Mouse (Mus musculus): ENCODE measurements around the gene Hist1h2be. TPM values are rescaled to one million over a fixed set of nuclear protein-coding genes. Genes with fewer than 3 reads are reported as not detected.
"Not testable (repeated sequence)": the region's sequence is repeated elsewhere in the genome, so short reads cannot be mapped to it uniquely, and the experiment has no call there.

The Hist1h2be gene
- polyA plus RNA-seq, 1 experiment, result 2.8 TPM

GRCm38 (mm10) chr13:23554393-23554792 lies 66.5 kb downstream of the Hist1h2be start:
- Histone ChIP-seq H3K27ac (ENCODE audit: insufficient read depth, low read length) (peak overlapping the region; percentile 81; the same call in 1 of the 2 replicates), H3K27me3 (ENCODE audit: control insufficient read depth, insufficient read depth, low read length) (no peaks in the 10 kb centered on the region), H3K36me3 (ENCODE audit: control insufficient read depth, insufficient read depth, low read length) (no peaks in the 10 kb centered on the region), H3K4me3 (ENCODE audit: extremely low read depth, insufficient read depth, insufficient read length) (peak overlapping the region; percentile 62; the same call in 1 of the 2 replicates), H3K4me1 (ENCODE audit: control insufficient read depth, insufficient read depth, insufficient read length) (peaks cover 4% of the 10 kb centered on the region)
- DNase-seq (ENCODE audit: low read depth in 1 of 2, low spot score in 2 of 2), result no peak
- TF ChIP-seq POLR2A (IDR thresholded peaks at IDR 0.05; ENCODE audit: low read depth, low read length) (no peak), CTCF (IDR thresholded peaks at IDR 0.05; ENCODE audit: extremely low read depth, insufficient read depth, insufficient read length, insufficient replicate concordance) (no peak)
- WGBS, result 27% methylated on average over 9 of the region's 9 CpGs

GRCm38 (mm10) chr13:23552962-23553361 lies 68.0 kb downstream of the Hist1h2be start, which contains the start of gene Hist1h1d:
TSS of gene Hist1h1d (plus strand) at chr13:23553262.
- no peak for DNase-seq (ENCODE audit: low read depth in 1 of 2, low spot score in 2 of 2)
- no peaks in the 10 kb centered on the region for H3K27me3 ChIP-seq (ENCODE audit: control insufficient read depth, insufficient read depth, low read length)
- H3K36me3 ChIP-seq (ENCODE audit: control insufficient read depth, insufficient read depth, low read length), result no peaks in the 10 kb centered on the region
- H3K27ac ChIP-seq (ENCODE audit: insufficient read depth, low read length), result no peak within 1 kb of the TSS
- H3K4me1 ChIP-seq (ENCODE audit: control insufficient read depth, insufficient read depth, insufficient read length), result peaks cover 4% of the 10 kb centered on the region
- TF ChIP-seq POLR2A (IDR thresholded peaks at IDR 0.05; ENCODE audit: low read depth, low read length), result no peak
- TF ChIP-seq CTCF (IDR thresholded peaks at IDR 0.05; ENCODE audit: extremely low read depth, insufficient read depth, insufficient read length, insufficient replicate concordance), result no peak
- no peak within 1 kb of the TSS for H3K4me3 ChIP-seq (ENCODE audit: extremely low read depth, insufficient read depth, insufficient read length)

- H3K4me3 ChIP-seq (ENCODE audit: extremely low read depth, insufficient read depth, insufficient read length), result no peak overlapping the region
Measured at GRCm38 (mm10) chr13:23551931-23552914, 68.7 kb downstream of the Hist1h2be start.

GRCm38 (mm10) chr13:23551146-23551834 lies 69.6 kb downstream of the Hist1h2be start, which contains the start of gene Hist1h4f:
TSS of gene Hist1h4f (minus strand) at chr13:23551648.
- not testable (repeated sequence) for H3K27me3 ChIP-seq (ENCODE audit: control insufficient read depth, insufficient read depth, low read length); H3K4me1 ChIP-seq (ENCODE audit: control insufficient read depth, insufficient read depth, insufficient read length); H3K36me3 ChIP-seq (ENCODE audit: control insufficient read depth, insufficient read depth, low read length)
- peak; percentile 61 to 74 for DNase-seq (ENCODE audit: low read depth in 1 of 2, low spot score in 2 of 2)
- Histone ChIP-seq H3K27ac (ENCODE audit: insufficient read depth, low read length) (peak within 1 kb of the TSS; percentile 84), H3K4me3 (ENCODE audit: extremely low read depth, insufficient read depth, insufficient read length) (peak within 1 kb of the TSS; percentile 49)
- TF ChIP-seq CTCF (IDR thresholded peaks at IDR 0.05; ENCODE audit: extremely low read depth, insufficient read depth, insufficient read length, insufficient replicate concordance) (0 out of 2 replicates have a peak, but pooled peaks have one; percentile 5), POLR2A (IDR thresholded peaks at IDR 0.05; ENCODE audit: low read depth, low read length) (peak; percentile 54)
- WGBS, result under 1% methylated on average over 47 of the region's 47 CpGs

More at GRCm38 (mm10) chr13:23551931-23552914, 68.7 kb downstream of the Hist1h2be start:
- TF ChIP-seq CTCF (IDR thresholded peaks at IDR 0.05; ENCODE audit: extremely low read depth, insufficient read depth, insufficient read length, insufficient replicate concordance) (no peak), POLR2A (IDR thresholded peaks at IDR 0.05; ENCODE audit: low read depth, low read length) (no peak)
- DNase-seq (ENCODE audit: low read depth in 1 of 2, low spot score in 2 of 2), result no peak
- Histone ChIP-seq H3K27ac (ENCODE audit: insufficient read depth, low read length) (peak overlapping the region; percentile 84; the same call in 1 of the 2 replicates), H3K4me1 (ENCODE audit: control insufficient read depth, insufficient read depth, insufficient read length) (peaks cover 4% of the 10 kb centered on the region), H3K36me3 (ENCODE audit: control insufficient read depth, insufficient read depth, low read length) (no peaks in the 10 kb centered on the region), H3K27me3 (ENCODE audit: control insufficient read depth, insufficient read depth, low read length) (no peaks in the 10 kb centered on the region)
- WGBS, result 45% methylated on average over 8 of the region's 8 CpGs

- no peaks in the 10 kb centered on the region for H3K27me3 ChIP-seq (ENCODE audit: control insufficient read depth, insufficient read depth, low read length)
- H3K4me1 ChIP-seq (ENCODE audit: control insufficient read depth, insufficient read depth, insufficient read length), result peaks cover 4% of the 10 kb centered on the region
- H3K4me3 ChIP-seq (ENCODE audit: extremely low read depth, insufficient read depth, insufficient read length), result peak overlapping the region; percentile 49; the same call in 1 of the 2 replicates
- TF ChIP-seq CTCF (IDR thresholded peaks at IDR 0.05; ENCODE audit: extremely low read depth, insufficient read depth, insufficient read length, insufficient replicate concordance) (no peak), POLR2A (IDR thresholded peaks at IDR 0.05; ENCODE audit: low read depth, low read length) (no peak)
- WGBS, result 9% methylated on average over 3 of the region's 3 CpGs
- H3K27ac ChIP-seq (ENCODE audit: insufficient read depth, low read length), result peak overlapping the region; percentile 22; the same call in 1 of the 2 replicates
- H3K36me3 ChIP-seq (ENCODE audit: control insufficient read depth, insufficient read depth, low read length), result no peaks in the 10 kb centered on the region
- no peak for DNase-seq (ENCODE audit: low read depth in 1 of 2, low spot score in 2 of 2)
Measured at GRCm38 (mm10) chr13:23550761-23551145, 70.2 kb downstream of the Hist1h2be start.

- Histone ChIP-seq H3K36me3 (ENCODE audit: control insufficient read depth, insufficient read depth, low read length) (no peaks in the 10 kb centered on the region), H3K4me1 (ENCODE audit: control insufficient read depth, insufficient read depth, insufficient read length) (peaks cover 4% of the 10 kb centered on the region), H3K27me3 (ENCODE audit: control insufficient read depth, insufficient read depth, low read length) (no peaks in the 10 kb centered on the region), H3K27ac (ENCODE audit: insufficient read depth, low read length) (no peak overlapping the region), H3K4me3 (ENCODE audit: extremely low read depth, insufficient read depth, insufficient read length) (no peak overlapping the region)
- no peak for TF ChIP-seq CTCF (IDR thresholded peaks at IDR 0.05; ENCODE audit: extremely low read depth, insufficient read depth, insufficient read length, insufficient replicate concordance)
- TF ChIP-seq POLR2A (IDR thresholded peaks at IDR 0.05; ENCODE audit: low read depth, low read length), result no peak
- DNase-seq (ENCODE audit: low read depth in 1 of 2, low spot score in 2 of 2), result no peak
- WGBS, result 89% methylated on average over 5 of the region's 5 CpGs
Measured at GRCm38 (mm10) chr13:23546694-23547093, 74.2 kb downstream of the Hist1h2be start.

GRCm38 (mm10) chr13:23544787-23545120 lies 76.2 kb downstream of the Hist1h2be start:
- not testable (repeated sequence) for H3K27me3 ChIP-seq (ENCODE audit: control insufficient read depth, insufficient read depth, low read length); H3K4me1 ChIP-seq (ENCODE audit: control insufficient read depth, insufficient read depth, insufficient read length); DNase-seq (ENCODE audit: low read depth in 1 of 2, low spot score in 2 of 2); H3K36me3 ChIP-seq (ENCODE audit: control insufficient read depth, insufficient read depth, low read length)
- Histone ChIP-seq H3K27ac (ENCODE audit: insufficient read depth, low read length) (peak overlapping the region; percentile 88), H3K4me3 (ENCODE audit: extremely low read depth, insufficient read depth, insufficient read length) (peak overlapping the region; percentile 52)
- 0% methylated on average over 12 of the region's 14 CpGs for WGBS

All from spleen, adult 2 months (tissue).